Comparison of ENCODE assay signal across 23 mouse cellular contexts in the genomic region with DNA sequence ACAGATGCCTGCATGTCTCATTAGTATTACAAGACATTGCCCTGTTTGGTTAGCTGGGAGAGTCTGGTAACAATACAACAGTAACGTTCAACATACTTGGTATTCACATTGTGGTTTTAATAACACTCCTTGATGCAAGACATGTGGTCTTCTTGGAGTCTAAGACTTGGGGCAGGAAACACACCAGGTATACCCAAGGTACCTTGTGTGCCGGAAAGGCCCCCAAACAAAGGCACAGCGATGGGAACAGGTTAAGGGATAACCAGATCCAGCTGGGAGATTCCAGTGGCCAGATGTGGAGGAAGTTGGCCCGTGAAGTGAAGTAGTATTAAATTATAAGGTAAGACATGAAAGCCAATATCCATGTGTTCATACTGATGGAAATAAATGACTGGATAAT.
A peak's percentile ranks its signal among the peaks of the same experiment; 100 is the strongest.
DNase-seq lines count a peak whose midpoint lies in the region; ATAC-seq lines count a peak whose summit lies in the region.
"Had no signal": no experiment of that assay in that cellular context is flagged by ENCODE, and none has a peak within 500 bp of the region (broad histone marks: within the 10 kb centered on the region; RNA-seq: fewer than 3 reads in every experiment).

No protein-coding gene starts in this region.

- no peaks in the 10 kb centered on the region for H3K36me3 ChIP-seq in embryonic facial prominence, embryonic 10.5 days (replicated peaks)
- no peaks in the 10 kb centered on the region for H3K36me3 ChIP-seq in limb, embryonic 11.5 days (ENCODE audit: control insufficient read depth, insufficient read depth, low read length)
- no peaks in the 10 kb centered on the region for H3K36me3 ChIP-seq in midbrain, embryonic 16.5 days (ENCODE audit: control insufficient read depth, insufficient read depth, low read length)
- H3K36me3 ChIP-seq: embryonic facial prominence, embryonic 13.5 days; embryonic facial prominence, embryonic 15.5 days; forebrain, embryonic 10.5 days; forebrain, embryonic 12.5 days had no signal

- no peaks in the 10 kb centered on the region for H3K27me3 ChIP-seq in embryonic facial prominence, embryonic 10.5 days (replicated peaks; ENCODE audit: low read depth, poor library complexity, severe bottlenecking)
- H3K27me3 ChIP-seq in limb, embryonic 11.5 days (ENCODE audit: control insufficient read depth, insufficient read depth, low read length): no peaks in the 10 kb centered on the region
- H3K27me3 ChIP-seq in midbrain, embryonic 16.5 days (ENCODE audit: control insufficient read depth, insufficient read depth, low read depth, low read length): no peaks in the 10 kb centered on the region
- H3K27me3 ChIP-seq: embryonic facial prominence, embryonic 13.5 days; embryonic facial prominence, embryonic 15.5 days; forebrain, embryonic 12.5 days had no signal

- H3K9me3 ChIP-seq in embryonic facial prominence, embryonic 10.5 days: 0 out of 2 replicates have a peak, but pooled peaks cover 2% of the 10 kb centered on the region
- no peaks in the 10 kb centered on the region for H3K9me3 ChIP-seq in limb, embryonic 11.5 days (ENCODE audit: control insufficient read depth, low read length)
- no peaks in the 10 kb centered on the region for H3K9me3 ChIP-seq in midbrain, embryonic 16.5 days (replicated peaks; ENCODE audit: control insufficient read depth, low read length, poor library complexity, severe bottlenecking)
- H3K9me3 ChIP-seq: embryonic facial prominence, embryonic 13.5 days; embryonic facial prominence, embryonic 15.5 days; forebrain, embryonic 12.5 days had no signal

- WGBS in embryonic facial prominence, embryonic 10.5 days: 57% methylated on average over 4 of the region's 4 CpGs
- 39% methylated on average over 4 of the region's 4 CpGs for WGBS in limb, embryonic 11.5 days
- 78% methylated on average over 4 of the region's 4 CpGs for WGBS in midbrain, embryonic 16.5 days

- no peak overlapping the region for H3K27ac ChIP-seq in embryonic facial prominence, embryonic 10.5 days (replicated peaks)
- no peak overlapping the region for H3K27ac ChIP-seq in limb, embryonic 11.5 days (replicated peaks; ENCODE audit: low read depth, low read length)
- H3K27ac ChIP-seq in midbrain, embryonic 16.5 days (ENCODE audit: low read length): no peak overlapping the region
- H3K27ac ChIP-seq: embryonic facial prominence, embryonic 13.5 days; embryonic facial prominence, embryonic 15.5 days; forebrain, embryonic 10.5 days; forebrain, embryonic 12.5 days had no signal

- ATAC-seq in limb, embryonic 11.5 days (ENCODE audit: insufficient number of reproducible peaks, low FRiP score, low TSS enrichment, low read depth): no peak
- no peak for ATAC-seq in midbrain, embryonic 16.5 days
- ATAC-seq in megakaryocyte, adult 5-6 weeks (ENCODE audit: poor library complexity, severe bottlenecking): no peak
- ATAC-seq: forebrain, embryonic 14.5 days; forebrain, embryonic 16.5 days had no signal

- H3K4me3 ChIP-seq in embryonic facial prominence, embryonic 10.5 days: no peak overlapping the region
- no peak overlapping the region for H3K4me3 ChIP-seq in limb, embryonic 11.5 days (ENCODE audit: low read depth, low read length)
- no peak overlapping the region for H3K4me3 ChIP-seq in midbrain, embryonic 16.5 days (ENCODE audit: low read depth, low read length)
- H3K4me3 ChIP-seq: embryonic facial prominence, embryonic 13.5 days; embryonic facial prominence, embryonic 15.5 days; erythroblast, embryonic 14.5 days; forebrain, embryonic 10.5 days; forebrain, embryonic 12.5 days had no signal

- peak; percentile 30 for DNase-seq in embryonic facial prominence, embryonic 10.5 days (ENCODE audit: low spot score)
- peak; percentile 50 for DNase-seq in forelimb bud, embryonic 11.5 days (ENCODE audit: low read depth, low spot score)
- DNase-seq in limb, embryonic 11.5 days (ENCODE audit: low spot score): peak; percentile 52
- DNase-seq in left cerebral cortex, adult 18-20 months (ENCODE audit: low spot score in 2 of 2): no peak
- DNase-seq: adrenal gland, adult 2 months; adrenal gland, postnatal 10 days; adrenal gland, postnatal 25 days; cerebellum, adult 11 months; cerebellum, adult 18-20 months; cerebellum, adult 8-10 months; cerebellum, adult 9-11 months; cerebellum, postnatal 14 days; cerebellum, postnatal 36 days; embryo, embryonic 11 days had no signal

- H3K4me1 ChIP-seq in embryonic facial prominence, embryonic 10.5 days: no peaks in the 10 kb centered on the region
- no peaks in the 10 kb centered on the region for H3K4me1 ChIP-seq in limb, embryonic 11.5 days (ENCODE audit: control insufficient read depth, insufficient read depth, low read length)
- no peaks in the 10 kb centered on the region for H3K4me1 ChIP-seq in midbrain, embryonic 16.5 days (ENCODE audit: control insufficient read depth, insufficient read depth, low read length)
- H3K4me1 ChIP-seq: embryonic facial prominence, embryonic 13.5 days; embryonic facial prominence, embryonic 15.5 days; forebrain, embryonic 12.5 days had no signal

- no peak overlapping the region for H3K9ac ChIP-seq in limb, embryonic 11.5 days (ENCODE audit: low read length)
- no peak overlapping the region for H3K9ac ChIP-seq in midbrain, embryonic 16.5 days (ENCODE audit: low read depth, low read length)
- H3K9ac ChIP-seq: embryonic facial prominence, embryonic 13.5 days; embryonic facial prominence, embryonic 15.5 days; forebrain, embryonic 12.5 days had no signal

- H3K4me2 ChIP-seq in limb, embryonic 11.5 days (ENCODE audit: low read depth, severe bottlenecking): no peak overlapping the region
- no peak overlapping the region for H3K4me2 ChIP-seq in midbrain, embryonic 16.5 days (ENCODE audit: low read length)
- H3K4me2 ChIP-seq: embryonic facial prominence, embryonic 13.5 days; embryonic facial prominence, embryonic 15.5 days; forebrain, embryonic 12.5 days had no signal

Comparison
In these comparisons a context has a peak if more than half of its experiments do, and no peak if none do; other contexts are left out.
1. DNase-seq: peak in embryonic facial prominence, embryonic 10.5 days (single experiment), forelimb bud, embryonic 11.5 days (single experiment) and limb, embryonic 11.5 days (single experiment); none in left cerebral cortex, adult 18-20 months (0 of 2).